Mouse (Mus musculus) left cerebral cortex, postnatal 36 days (tissue): ENCODE measurements around the gene Msl2. TPM values are rescaled to one million over a fixed set of nuclear protein-coding genes. Genes with fewer than 3 reads are reported as not detected.
A peak's percentile ranks its signal among the peaks of the same experiment; 100 is the strongest.

Experiments used
- DNase-seq, 2 experiments: peaks; one replicate each; pipeline ENCODE4 v3.0.0; 2021 to 2022; ENCODE audit warnings: low spot score in 2 of 2, mixed read lengths in 1 of 2
- intact Hi-C: fragments of 180-260 bp; cut with DNase I; formaldehyde crosslinking; loops from one replicate; pipeline ENCODE4 v1.15.1; 2025
- total RNA-seq, 2 experiments: library from RNA; stranded (reverse); gene quantifications; 2 replicates each; pipeline ENCODE4 v1.2.3; 2021

Msl2 gene
- 10 to 100 TPM; 61.5 to 63.2 TPM for total RNA-seq

DNA sequence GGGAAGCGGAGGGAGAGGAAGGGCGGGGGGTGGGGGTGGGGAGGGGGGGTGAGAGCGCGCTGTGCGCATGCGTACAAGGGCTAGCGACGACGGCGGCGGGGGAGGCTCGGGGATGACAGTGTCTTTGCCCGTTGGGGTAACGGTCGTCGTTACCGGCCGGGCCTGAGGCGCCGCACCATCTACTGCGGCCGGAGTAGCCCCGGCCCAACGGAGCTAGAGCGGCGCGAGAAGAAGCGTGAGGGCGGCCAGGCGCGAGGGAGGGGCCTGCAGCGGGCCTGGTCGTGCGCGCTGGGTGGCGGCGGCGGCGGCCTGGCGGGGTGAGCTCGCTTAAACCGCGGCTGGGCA is at the start of gene Msl2:
TSS of gene Msl2 (plus strand) at position 115 of the 345 bp plus-strand sequence.
- intact Hi-C loops: loop anchor here (1.0 to 5.0 kb wide), 3 partner anchors 40 to 431 kb away; partner anchors contain the start of genes Pccb and Ppp2r3a

DNA sequence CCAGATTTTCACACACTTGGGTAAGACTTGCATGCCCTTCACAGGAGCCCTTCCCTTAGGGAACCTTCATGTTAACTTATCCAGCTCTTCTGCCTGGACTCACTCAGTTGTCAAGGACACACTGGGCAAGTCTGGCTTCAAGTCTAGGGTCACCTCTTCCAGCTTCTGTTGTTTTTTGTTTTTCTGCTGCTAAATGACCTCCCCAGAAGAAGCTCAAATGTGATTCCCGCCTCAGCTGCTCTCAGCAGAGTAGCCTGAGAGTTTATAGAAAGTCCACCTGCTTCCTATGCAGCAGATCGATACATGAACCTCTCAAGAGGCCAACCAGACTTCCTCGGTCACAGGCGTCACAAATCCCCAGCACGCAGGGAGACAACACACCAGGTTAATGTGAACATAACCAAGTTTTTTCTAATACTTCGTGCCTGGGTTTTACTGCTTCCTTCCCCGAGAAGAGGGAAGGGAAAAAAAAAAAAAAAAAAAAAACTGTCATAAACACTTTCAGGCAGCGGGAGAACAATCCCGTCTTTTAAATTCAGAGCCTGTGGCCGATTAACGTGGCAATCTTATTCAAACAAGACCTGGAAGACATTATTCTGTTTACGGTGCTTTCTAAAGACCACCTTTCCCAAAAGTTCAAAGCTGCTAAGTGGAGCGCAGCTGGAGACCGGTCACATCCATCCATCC is 40.0 kb upstream of the Msl2 start:
- intact Hi-C loops: loop anchor here (1.0 kb wide), 1 partner anchor 39 kb away; no protein-coding TSS in a partner anchor
- no peak for DNase-seq

More for the DNA sequence above, at the start of gene Msl2:
- DNase-seq: no peak

- peak; percentile 95 for DNase-seq
- intact Hi-C loops: loop anchor here (1.0 kb wide), 1 partner anchor 39 kb away; no protein-coding TSS in a partner anchor
Observed at GRCm38 (mm10) chr9:101034448-101035098, 39.3 kb upstream of the Msl2 start, which contains the start of gene Pccb. Pccb (minus strand) TSS chr9:101034898.

DNA sequence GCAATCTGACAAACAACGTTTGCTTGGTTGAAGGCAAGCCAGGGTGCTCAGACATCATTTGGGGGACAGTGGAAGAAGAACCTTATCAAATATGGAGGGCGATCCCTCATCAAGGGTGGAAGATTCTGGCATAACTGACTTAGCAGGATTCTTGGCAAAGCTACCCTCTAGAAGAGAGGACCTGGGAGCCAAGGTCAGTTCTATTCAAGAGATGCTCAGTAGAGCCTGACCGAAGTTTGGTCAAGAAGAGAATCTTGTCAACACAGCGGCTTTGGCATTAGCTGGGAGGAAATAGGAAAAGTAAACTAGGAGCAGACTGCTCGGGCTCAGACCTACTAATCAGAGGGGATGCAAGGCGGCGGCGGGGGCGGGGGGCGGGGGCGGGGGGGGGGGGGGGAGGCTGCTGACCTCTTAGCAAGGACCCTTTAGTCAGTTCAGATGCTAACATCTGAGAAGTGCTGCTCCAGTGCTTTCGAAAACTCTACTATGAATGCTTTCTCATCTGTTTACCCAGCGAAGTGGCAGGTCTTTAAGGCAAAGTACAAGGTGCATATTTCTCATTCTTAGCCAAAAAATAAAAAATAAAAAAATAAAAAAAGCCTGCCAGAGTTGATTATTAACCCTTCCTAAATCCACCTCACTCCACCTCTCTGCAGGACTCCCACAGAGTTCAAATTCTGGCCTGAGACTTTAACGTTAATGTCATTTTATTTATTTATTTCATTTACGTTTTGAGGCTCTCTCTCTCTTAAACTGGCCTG is 37.9 kb upstream of the Msl2 start:
- no peak for DNase-seq
- intact Hi-C loops: no loop called here

- intact Hi-C loops: no loop called here
- no peak for DNase-seq
Observed at GRCm38 (mm10) chr9:101036876-101037275, 37.0 kb upstream of the Msl2 start.

DNA sequence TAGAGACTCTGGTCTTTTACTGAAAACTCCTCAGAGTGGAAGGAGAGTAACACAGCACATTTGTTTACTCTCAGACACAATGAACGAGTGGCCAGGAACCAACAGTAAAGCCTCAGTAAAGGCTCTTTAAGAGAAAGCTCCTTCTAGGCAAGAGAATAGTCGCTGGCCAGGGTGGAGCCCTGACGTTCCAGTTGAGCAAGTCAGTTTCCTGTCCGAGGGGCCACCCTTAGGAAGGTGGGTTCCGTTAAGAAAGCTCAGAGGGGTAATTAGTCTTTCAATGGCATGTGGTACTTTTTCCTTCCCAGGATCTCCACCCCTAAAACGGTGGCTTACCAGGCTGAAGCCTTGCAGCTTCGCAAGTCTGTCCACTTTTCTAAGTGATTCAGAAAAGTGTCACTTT is 36.5 kb upstream of the Msl2 start:
- DNase-seq: no peak
- intact Hi-C loops: no loop called here

GRCm38 (mm10) chr9:101038634-101039033 is 35.3 kb upstream of the Msl2 start:
- no peak for DNase-seq
- intact Hi-C loops: no loop called here

- intact Hi-C loops: no loop called here
Observed at GRCm38 (mm10) chr9:101041508-101041907, 32.4 kb upstream of the Msl2 start.

GRCm38 (mm10) chr9:101042249-101042648 is 31.7 kb upstream of the Msl2 start:
- intact Hi-C loops: no loop called here
- DNase-seq: no peak

More at GRCm38 (mm10) chr9:101041508-101041907, 32.4 kb upstream of the Msl2 start:
- no peak for DNase-seq

DNA sequence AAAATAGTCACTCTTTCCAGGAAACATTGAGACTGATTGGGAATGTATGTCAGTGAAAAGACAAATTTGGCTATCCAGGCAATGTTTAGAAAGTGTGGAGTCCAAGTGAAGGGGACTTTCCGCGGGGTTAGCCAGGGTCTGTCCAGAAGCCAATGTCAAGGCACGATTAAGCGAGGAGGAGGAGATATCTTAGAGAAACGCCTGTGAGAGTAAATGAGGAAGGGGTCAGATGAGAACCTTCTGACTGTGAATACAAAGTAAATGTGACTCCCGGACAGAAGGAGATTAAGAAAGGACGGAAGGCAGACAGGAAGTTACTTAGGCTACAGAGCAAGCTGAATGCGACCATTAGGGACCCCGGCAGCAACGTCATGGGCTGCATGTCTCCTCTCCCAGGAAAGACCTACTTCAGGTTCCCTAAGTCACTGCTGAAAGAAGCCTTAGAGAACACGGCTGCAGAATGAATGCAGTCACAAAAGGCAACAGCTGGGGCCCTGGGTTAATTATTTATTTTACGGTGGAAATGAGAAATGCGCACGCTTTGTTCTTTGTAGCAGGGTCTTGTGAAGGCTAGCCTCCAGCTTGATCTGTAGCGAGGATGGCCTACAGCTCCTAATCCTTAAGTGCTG is 28.1 kb upstream of the Msl2 start:
- DNase-seq: no peak
- intact Hi-C loops: no loop called here

- intact Hi-C loops: no loop called here
- DNase-seq: no peak
Observed at GRCm38 (mm10) chr9:101052007-101052406, 21.9 kb upstream of the Msl2 start.

DNA sequence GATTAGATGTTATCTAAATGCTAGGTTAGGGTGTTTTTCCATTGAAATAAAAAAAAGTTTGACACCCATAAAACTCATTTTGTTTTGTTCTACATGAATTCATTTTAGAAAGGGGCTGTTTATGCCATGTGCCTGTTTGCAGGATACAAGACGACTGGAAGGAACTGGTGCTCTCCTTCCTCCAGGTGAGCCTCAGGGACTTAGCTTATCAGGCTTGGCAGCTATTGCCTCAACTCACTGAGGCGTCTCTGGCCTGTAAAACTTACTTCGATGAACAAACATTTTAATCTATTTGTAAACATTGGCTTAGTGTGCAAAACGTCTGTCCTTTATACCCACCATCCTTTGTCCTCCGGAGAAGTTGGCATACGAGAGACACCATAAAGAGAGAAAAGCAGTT is 21.2 kb upstream of the Msl2 start:
- DNase-seq: no peak

DNA sequence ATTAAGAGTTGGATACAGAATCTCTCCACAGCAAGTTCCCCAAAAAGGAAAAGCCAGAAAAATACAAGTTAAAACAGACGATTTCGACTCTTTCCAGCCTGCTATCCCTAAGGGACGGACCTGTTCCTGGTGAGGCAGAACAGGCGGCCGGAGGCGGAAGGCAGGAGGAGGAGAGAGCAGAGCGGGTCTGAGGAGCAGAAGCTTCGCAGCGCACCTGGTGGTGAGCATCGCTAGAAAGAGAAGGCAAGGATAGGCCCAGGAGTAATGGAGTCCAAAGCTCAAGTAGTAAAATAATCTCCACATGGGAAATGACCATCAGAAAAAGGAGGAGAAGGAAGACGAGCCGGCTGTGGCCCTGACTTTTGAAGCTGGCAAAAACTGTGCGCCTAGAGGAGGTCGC is 20.6 kb upstream of the Msl2 start:
- intact Hi-C loops: no loop called here

More for the DNA sequence above, 21.2 kb upstream of the Msl2 start:
- intact Hi-C loops: no loop called here

GRCm38 (mm10) chr9:101057156-101057555 is 16.7 kb upstream of the Msl2 start:
- DNase-seq: no peak

More for the DNA sequence above, 20.6 kb upstream of the Msl2 start:
- DNase-seq: peak in 1 of 2 experiments; percentile 10

DNA sequence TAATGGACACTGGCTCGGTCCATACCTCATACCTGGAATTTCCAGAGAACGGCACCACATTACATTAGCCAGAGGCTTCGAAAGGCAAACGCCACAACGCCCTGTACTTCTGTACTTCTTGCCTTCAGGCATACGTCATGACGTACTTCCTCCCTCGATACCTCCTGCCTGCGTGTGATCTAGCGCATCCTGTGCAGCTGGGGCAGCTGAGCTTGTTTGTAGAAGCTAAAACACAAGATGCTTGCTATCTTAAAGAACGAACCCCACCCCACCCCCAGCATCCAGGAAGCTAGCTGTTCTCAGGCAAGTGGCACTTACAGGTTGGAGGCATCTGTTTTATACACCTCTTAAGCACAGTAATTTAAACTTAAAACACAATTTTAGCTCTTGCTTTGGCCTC is 12.9 kb upstream of the Msl2 start:
- intact Hi-C loops: no loop called here
- no peak for DNase-seq

More at GRCm38 (mm10) chr9:101057156-101057555, 16.7 kb upstream of the Msl2 start:
- intact Hi-C loops: no loop called here

GRCm38 (mm10) chr9:101062253-101062780 is 11.6 kb upstream of the Msl2 start:
- intact Hi-C loops: no loop called here
- no peak for DNase-seq

DNA sequence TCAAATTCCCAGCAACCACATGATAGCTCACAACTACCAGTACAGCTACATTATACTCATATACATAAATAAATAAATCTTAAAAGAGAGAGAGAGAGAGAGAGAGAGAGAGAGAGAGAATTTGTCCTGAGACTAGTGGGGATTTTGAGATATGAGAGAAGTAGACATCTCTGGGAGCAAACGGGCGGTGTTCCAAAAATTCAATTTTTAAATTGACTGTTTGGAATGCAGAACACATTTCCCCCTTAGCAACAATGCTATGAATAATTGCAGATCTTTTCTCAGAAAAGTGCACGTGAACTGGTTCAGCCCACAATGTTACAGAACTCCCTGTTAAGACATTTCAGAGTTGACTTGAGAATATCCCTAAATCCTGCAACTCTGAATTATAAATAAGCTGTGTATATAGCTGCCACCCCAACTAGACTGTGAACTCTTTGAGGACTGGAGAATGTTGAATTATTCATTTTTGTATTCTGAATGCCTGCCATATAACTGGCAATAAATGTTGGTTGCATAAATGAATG is 8.8 kb upstream of the Msl2 start:
- intact Hi-C loops: no loop called here
- no peak for DNase-seq

GRCm38 (mm10) chr9:101069781-101070180 is 4.1 kb upstream of the Msl2 start:
- intact Hi-C loops: loop anchor here (5.0 kb wide), 1 partner anchor 183 kb away; the partner anchor contains the start of gene Ppp2r3a
- DNase-seq: no peak

DNA sequence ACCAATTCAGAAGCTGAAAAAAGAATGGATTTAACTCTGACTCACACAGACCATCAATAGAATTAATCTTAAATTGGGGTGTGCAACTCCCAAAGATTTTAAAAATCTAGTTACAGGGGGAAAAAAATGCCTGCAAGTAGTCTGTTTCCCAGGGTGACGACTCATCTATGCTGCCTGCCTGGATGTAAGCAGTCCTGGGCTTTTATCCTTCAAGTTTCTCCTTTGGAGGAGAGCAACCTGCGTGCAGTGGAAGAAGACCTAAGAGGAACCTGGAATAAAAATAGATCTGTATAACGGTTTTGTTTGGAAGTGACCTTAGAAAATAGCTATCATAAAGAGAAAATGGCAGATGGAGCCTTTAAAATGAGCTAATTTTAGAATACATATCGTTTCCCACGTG is 1.4 kb upstream of the Msl2 start:
- intact Hi-C loops: loop anchor here (5.0 kb wide), 1 partner anchor 180 kb away; the partner anchor contains the start of gene Ppp2r3a
- no peak for DNase-seq
